Mouse (Mus musculus): Measurements from ENCODE around the gene Eif3c.

DNA sequence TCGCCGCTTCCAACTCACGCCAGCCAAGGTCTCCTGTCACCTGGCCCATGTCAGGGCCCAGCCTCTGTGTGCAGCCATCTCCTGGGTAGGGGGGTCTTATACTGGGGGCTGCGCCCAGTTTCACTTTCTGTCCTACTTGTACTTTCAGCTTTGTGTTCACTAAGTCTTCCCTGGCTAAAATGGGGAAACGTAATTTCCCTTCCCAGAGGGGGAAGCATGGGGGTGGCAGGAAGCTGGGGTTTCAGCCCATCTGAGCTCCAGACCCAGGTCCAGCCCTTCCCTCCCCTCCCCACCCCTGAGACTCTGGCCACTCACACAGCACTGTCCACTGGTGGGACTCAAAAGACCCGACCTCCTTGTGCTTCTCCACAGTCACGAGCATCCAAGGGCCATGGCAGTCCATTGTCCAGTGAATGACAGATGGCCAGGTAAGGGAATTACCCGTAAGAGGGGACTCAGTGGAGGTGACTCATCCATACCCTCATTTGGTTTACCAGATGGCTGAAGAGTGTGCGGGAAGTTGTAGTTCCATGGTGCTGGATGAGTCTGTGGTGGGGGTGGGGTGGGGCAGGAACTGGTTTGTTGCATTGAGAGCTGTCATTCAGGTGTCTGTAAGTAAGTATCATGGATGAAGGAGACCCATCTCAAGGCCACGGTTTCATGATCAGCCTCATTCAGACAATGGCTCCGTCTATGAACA lies 28.8 kb upstream of the Eif3c start, which contains the start of gene Il27:
- TF ChIP-seq CTCF (IDR thresholded peaks at IDR 0.05; ENCODE audit: borderline replicate concordance, extremely low read depth, insufficient read depth, insufficient read length), result no peak
- no peak for TF ChIP-seq POLR2A (IDR thresholded peaks at IDR 0.05; ENCODE audit: borderline replicate concordance, extremely low read depth, insufficient read depth, insufficient read length, poor library complexity, severe bottlenecking)
